Mouse (Mus musculus) cerebellum, adult 2 months (tissue): Measurements from ENCODE around the gene Cep44. TPM values are rescaled to one million over a fixed set of nuclear protein-coding genes. Genes with fewer than 3 reads are reported as not detected.

ENCODE experiments used
- DNase-seq, 2 experiments: peaks; one replicate each; pipeline ENCODE4 v3.0.0; 2021
- H3K27ac ChIP-seq: fragments of 200-500 bp; 2 replicates; pipeline ENCODE4 v1.5.1; 2012; ENCODE audit warnings: low read length, control low read depth, inconsistent platforms; ENCODE audit not compliant: insufficient read depth
- H3K27me3 ChIP-seq: fragments of 200-500 bp; 2 replicates; pipeline ENCODE4 v1.6.1; 2012; ENCODE audit warnings: inconsistent platforms, mild to moderate bottlenecking, low read length, moderate library complexity; ENCODE audit not compliant: control insufficient read depth, insufficient read depth
- H3K4me1 ChIP-seq: fragments of 200-500 bp; 2 replicates; pipeline ENCODE4 v1.6.1; 2011; ENCODE audit warnings: low read length; ENCODE audit not compliant: control insufficient read depth, insufficient read depth
- H3K4me3 ChIP-seq: fragments of 200-500 bp; replicated peaks from 2 replicates; pipeline ENCODE3; 2011; ENCODE audit warnings: mild to moderate bottlenecking, low read depth, low read length, control low read depth; ENCODE audit not compliant: insufficient read depth
- CTCF ChIP-seq: fragments of 200-500 bp; IDR thresholded peaks from 2 replicates; pipeline ENCODE4 v1.5.1; 2011; ENCODE audit warnings: low read depth, mild to moderate bottlenecking, control low read depth, low read length, moderate library complexity, borderline replicate concordance; ENCODE audit not compliant: insufficient read depth
- POLR2A ChIP-seq: fragments of 200-500 bp; IDR thresholded peaks from 2 replicates; pipeline ENCODE4 v1.6.1; 2011; ENCODE audit warnings: low read length, control low read depth, borderline replicate concordance; ENCODE audit not compliant: insufficient read depth
- WGBS: fragments of 180-500 bp; shearing (Covaris S2); methylation state at CpG from one replicate; pipeline ENCODE4 v1.1.7; 2018; 5-methylcytosine and 5-hydroxymethylcytosine counted together
- polyA plus RNA-seq: library from polyadenylated mRNA; depleted of rRNA; stranded (reverse); fragments of >200 nt; gene quantifications from 2 replicates; pipeline ENCODE4 v1.2.3, GENCODE M21; 2012

Gene Cep44
- polyA plus RNA-seq, 1 experiment, result 22.3 TPM

DNA sequence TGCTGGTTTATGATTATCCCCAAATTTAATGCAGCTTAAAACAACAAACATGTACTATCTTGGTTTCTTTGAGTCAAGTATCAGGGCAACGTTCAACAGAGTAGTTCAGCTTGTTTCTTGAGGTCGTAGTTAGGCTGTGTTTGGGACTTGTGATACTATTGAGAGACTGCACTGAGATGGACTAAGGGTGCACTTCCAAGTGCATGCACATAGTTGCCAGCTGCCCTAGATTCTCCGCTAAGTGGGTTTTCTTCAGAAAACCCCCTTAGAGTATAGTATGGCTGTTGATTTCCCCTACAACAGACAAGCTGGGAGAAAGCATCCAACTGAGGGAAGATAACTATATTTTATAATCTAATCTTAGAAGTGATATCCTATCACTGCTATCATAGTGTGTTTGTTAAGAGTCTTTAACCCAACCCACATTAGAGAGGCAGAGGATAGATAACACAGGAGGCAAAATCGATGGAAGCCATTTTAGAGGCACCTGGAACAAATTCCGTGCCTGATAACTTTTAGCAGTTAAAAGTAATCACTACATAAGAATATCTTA is 1.8 kb upstream of the Cep44 start:
- Histone ChIP-seq H3K27ac (no peak overlapping the region), H3K4me3 (peak overlapping the region; percentile 20), H3K4me1 (peaks cover 3% of the 10 kb centered on the region), H3K27me3 (no peaks in the 10 kb centered on the region)
- no peak for TF ChIP-seq POLR2A
- TF ChIP-seq CTCF, result no peak
- WGBS, result 62% methylated on average over 5 of the region's 5 CpGs
- no peak for DNase-seq

GRCm38 (mm10) chr8:56552045-56552444 is 1.2 kb upstream of the Cep44 start:
- Histone ChIP-seq H3K27me3 (no peaks in the 10 kb centered on the region), H3K27ac (no peak overlapping the region), H3K4me1 (peaks cover 3% of the 10 kb centered on the region), H3K4me3 (peak overlapping the region; percentile 83)
- TF ChIP-seq POLR2A (no peak), CTCF (no peak)
- peak in 1 of 2 experiments; percentile 6 for DNase-seq
- 22% methylated on average over 10 of the region's 10 CpGs for WGBS

GRCm38 (mm10) chr8:56551361-56551852 is 560 bp upstream of the Cep44 start:
- peak; percentile 87 to 91 for DNase-seq
- WGBS, result under 1% methylated on average over 28 of the region's 28 CpGs
- Histone ChIP-seq H3K4me1 (peaks cover 3% of the 10 kb centered on the region), H3K4me3 (peak overlapping the region; percentile 83), H3K27me3 (no peaks in the 10 kb centered on the region), H3K27ac (peak overlapping the region; percentile 79)
- TF ChIP-seq POLR2A, result no peak
- TF ChIP-seq CTCF, result no peak

GRCm38 (mm10) chr8:56547866-56548265 is 3.0 kb downstream of the Cep44 start:
- H3K4me3 ChIP-seq, result no peak overlapping the region
- TF ChIP-seq CTCF, result no peak
- TF ChIP-seq POLR2A, result no peak

GRCm38 (mm10) chr8:56540706-56541105 is 10.1 kb downstream of the Cep44 start:
- Histone ChIP-seq H3K4me1 (no peaks in the 10 kb centered on the region), H3K27me3 (no peaks in the 10 kb centered on the region), H3K4me3 (no peak overlapping the region), H3K27ac (no peak overlapping the region)
- TF ChIP-seq CTCF (no peak), POLR2A (no peak)
- WGBS, result 90% methylated on average over 7 of the region's 7 CpGs
- DNase-seq, result no peak

More at GRCm38 (mm10) chr8:56547866-56548265, 3.0 kb downstream of the Cep44 start:
- H3K27ac ChIP-seq, result no peak overlapping the region
- DNase-seq, result no peak
- peaks cover 3% of the 10 kb centered on the region for H3K4me1 ChIP-seq
- no peaks in the 10 kb centered on the region for H3K27me3 ChIP-seq
- 93% methylated on average over 2 of the region's 2 CpGs for WGBS

- Histone ChIP-seq H3K27me3 (no peaks in the 10 kb centered on the region), H3K4me1 (no peaks in the 10 kb centered on the region), H3K27ac (no peak overlapping the region), H3K4me3 (no peak overlapping the region)
- peak; percentile 17 to 46 for DNase-seq
- WGBS, result 6% methylated on average over 3 of the region's 3 CpGs
- TF ChIP-seq CTCF (peak; percentile 82), POLR2A (no peak)
These were observed 20.5 kb downstream of the Cep44 start for GRCm38 (mm10) chr8:56530359-56530758.

DNA sequence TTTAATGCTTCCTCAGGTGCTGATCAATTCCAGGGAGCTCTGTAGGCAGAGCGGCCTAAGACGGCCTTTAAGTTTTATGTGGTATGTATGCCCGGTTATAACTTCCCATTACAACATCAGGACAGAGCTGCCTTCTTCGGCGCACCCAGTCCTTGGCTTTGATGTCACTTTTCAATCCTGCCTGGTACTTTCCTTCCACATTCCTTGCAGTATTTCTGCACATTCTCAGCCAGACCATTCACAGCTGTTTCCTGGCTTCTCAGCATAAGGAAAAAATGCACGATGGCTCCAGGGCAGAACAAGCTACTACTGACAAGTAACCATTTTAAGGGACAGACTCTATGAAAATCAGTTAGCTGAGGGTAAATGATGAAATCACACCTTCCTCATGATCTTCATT is 22.0 kb downstream of the Cep44 start:
- DNase-seq, result no peak
- Histone ChIP-seq H3K27me3 (no peaks in the 10 kb centered on the region), H3K27ac (no peak overlapping the region), H3K4me1 (no peaks in the 10 kb centered on the region), H3K4me3 (no peak overlapping the region)
- 91% methylated on average over 6 of the region's 6 CpGs for WGBS
- TF ChIP-seq CTCF, result no peak
- TF ChIP-seq POLR2A, result no peak

- Histone ChIP-seq H3K4me3 (no peak overlapping the region), H3K27me3 (no peaks in the 10 kb centered on the region), H3K4me1 (no peaks in the 10 kb centered on the region), H3K27ac (no peak overlapping the region)
- 75% methylated on average over 4 of the region's 4 CpGs for WGBS
- TF ChIP-seq POLR2A (no peak), CTCF (no peak)
- DNase-seq, result no peak
These were observed 29.8 kb downstream of the Cep44 start for GRCm38 (mm10) chr8:56521051-56521450.
